Mouse (Mus musculus): ENCODE measurements around the gene Jam3. TPM values are rescaled to one million over a fixed set of nuclear protein-coding genes. Genes with fewer than 3 reads are reported as not detected.

Jam3 gene
- total and polyA plus RNA-seq, 3 experiments: 0.17 to 2.0 (median 0.72) TPM

GRCm38 (mm10) chr9:27193592-27194080, 38.4 kb upstream of the Jam3 start:
- H3K9me3 ChIP-seq (replicated peaks; ENCODE audit: low read length): no peaks in the 10 kb centered on the region
- H3K4me2 ChIP-seq (ENCODE audit: insufficient read depth, low read depth, poor library complexity, severe bottlenecking): no peak overlapping the region
- no peaks in the 10 kb centered on the region for H3K79me2 ChIP-seq (replicated peaks; ENCODE audit: control insufficient read depth, extremely low read depth, insufficient read depth, poor library complexity, severe bottlenecking)
- H3K4me3 ChIP-seq (replicated peaks in 1 of 3; ENCODE audit: low read depth in 2 of 3, low read length in 2 of 3, poor library complexity in 1 of 3): no peak overlapping the region
- in situ Hi-C loops (cut with MboI; ENCODE audit: low pct_ligation_motif_present, low pct_unique_long_range_greater_than_20kb, low sequenced_read_pairs) (no loop called here), dilution Hi-C loops (cut with MboI; ENCODE audit: extremely low pct_ligation_motif_present, extremely low pct_unique_long_range_greater_than_20kb, low sequenced_read_pairs) (no loop called here)
- no peak overlapping the region for H3K27ac ChIP-seq (ENCODE audit: insufficient read depth, low read depth)
- TF ChIP-seq MYC (IDR thresholded peaks at IDR 0.05; ENCODE audit: low read depth, low read length): no peak
- TF ChIP-seq SMC3 (IDR thresholded peaks at IDR 0.05; ENCODE audit: low read depth, low read length): no peak
- TF ChIP-seq GABPA (IDR thresholded peaks at IDR 0.05; ENCODE audit: insufficient replicate concordance, low read depth, low read length): no peak
- TF ChIP-seq RAD21 (IDR thresholded peaks at IDR 0.05; ENCODE audit: low read depth, low read length): no peak
- no peak for TF ChIP-seq E2F4 (IDR thresholded peaks at IDR 0.05; ENCODE audit: insufficient replicate concordance, low read depth, low read length)
- H3K27me3 ChIP-seq (replicated peaks): no peaks in the 10 kb centered on the region
- H3K9ac ChIP-seq (ENCODE audit: insufficient read depth, low read depth): no peak overlapping the region
- H3K4me1 ChIP-seq (ENCODE audit: control insufficient read depth in 1 of 2, insufficient read depth in 2 of 2): peaks cover 14 to 33% of the 10 kb centered on the region in 2 experiments
- H3K36me3 ChIP-seq (replicated peaks in 1 of 2; ENCODE audit: control insufficient read depth in 1 of 2, insufficient read depth in 1 of 2, low read length in 1 of 2): no peaks in the 10 kb centered on the region
- no peak for DNase-seq (ENCODE audit: extremely low read depth)

GRCm38 (mm10) chr9:27192761-27193591, 37.8 kb upstream of the Jam3 start:
- Histone ChIP-seq H3K79me2 (replicated peaks; ENCODE audit: control insufficient read depth, extremely low read depth, insufficient read depth, poor library complexity, severe bottlenecking) (no peaks in the 10 kb centered on the region), H3K9ac (ENCODE audit: insufficient read depth, low read depth) (no peak overlapping the region), H3K27me3 (replicated peaks) (no peaks in the 10 kb centered on the region), H3K4me2 (ENCODE audit: insufficient read depth, low read depth, poor library complexity, severe bottlenecking) (no peak overlapping the region), H3K4me3 (replicated peaks in 1 of 3; ENCODE audit: low read depth in 2 of 3, low read length in 2 of 3, poor library complexity in 1 of 3) (no peak overlapping the region), H3K4me1 (ENCODE audit: control insufficient read depth in 1 of 2, insufficient read depth in 2 of 2) (peaks cover 14 to 32% of the 10 kb centered on the region in 2 experiments), H3K27ac (ENCODE audit: insufficient read depth, low read depth) (no peak overlapping the region), H3K9me3 (replicated peaks; ENCODE audit: low read length) (no peaks in the 10 kb centered on the region), H3K36me3 (replicated peaks in 1 of 2; ENCODE audit: control insufficient read depth in 1 of 2, insufficient read depth in 1 of 2, low read length in 1 of 2) (no peaks in the 10 kb centered on the region)
- in situ Hi-C loops (cut with MboI; ENCODE audit: low pct_ligation_motif_present, low pct_unique_long_range_greater_than_20kb, low sequenced_read_pairs) (no loop called here), dilution Hi-C loops (cut with MboI; ENCODE audit: extremely low pct_ligation_motif_present, extremely low pct_unique_long_range_greater_than_20kb, low sequenced_read_pairs) (no loop called here)
- no peak for TF ChIP-seq CHD1 (IDR thresholded peaks at IDR 0.05; ENCODE audit: low read depth, low read length)
- no peak for TF ChIP-seq MAFK (IDR thresholded peaks at IDR 0.05; ENCODE audit: insufficient replicate concordance, low read length)
- no peak for TF ChIP-seq CTCF (conservative IDR thresholded peaks at IDR 0.05 in 1 of 2, IDR thresholded peaks at IDR 0.05 in 1 of 2; ENCODE audit: low read depth in 2 of 2, low read length in 2 of 2)
- TF ChIP-seq USF1 (IDR thresholded peaks at IDR 0.05; ENCODE audit: low read depth, low read length): no peak
- TF ChIP-seq POLR2A (IDR thresholded peaks at IDR 0.05; ENCODE audit: low read depth, low read length): no peak
- TF ChIP-seq ZC3H11A (IDR thresholded peaks at IDR 0.05; ENCODE audit: low read depth, low read length): no peak
- no peak for TF ChIP-seq JUND (conservative IDR thresholded peaks at IDR 0.05; ENCODE audit: low read depth, low read length)
- no peak for TF ChIP-seq NELFE (IDR thresholded peaks at IDR 0.05; ENCODE audit: low read depth, low read length)
- no peak for TF ChIP-seq GABPA (IDR thresholded peaks at IDR 0.05; ENCODE audit: insufficient replicate concordance, low read depth, low read length)
- no peak for TF ChIP-seq IRF4 (IDR thresholded peaks at IDR 0.05; ENCODE audit: low read depth, low read length)
- no peak for TF ChIP-seq RAD21 (IDR thresholded peaks at IDR 0.05; ENCODE audit: low read depth, low read length)
- TF ChIP-seq MAZ (IDR thresholded peaks at IDR 0.05; ENCODE audit: low read depth, low read length): no peak
- no peak for TF ChIP-seq EP300 (IDR thresholded peaks at IDR 0.05; ENCODE audit: low read length)
- peak; percentile 3 for DNase-seq (ENCODE audit: extremely low read depth)

All from CH12.LX (cell line).